Mouse (Mus musculus): ENCODE results near the gene Fkbp10. TPM values are rescaled to one million over a fixed set of nuclear protein-coding genes. Genes with fewer than 3 reads are reported as not detected.
A peak's percentile ranks its signal among the peaks of the same experiment; 100 is the strongest.

Fkbp10 gene
- polyA plus RNA-seq, 1 experiment from 2014 or later: 170 TPM

DNA sequence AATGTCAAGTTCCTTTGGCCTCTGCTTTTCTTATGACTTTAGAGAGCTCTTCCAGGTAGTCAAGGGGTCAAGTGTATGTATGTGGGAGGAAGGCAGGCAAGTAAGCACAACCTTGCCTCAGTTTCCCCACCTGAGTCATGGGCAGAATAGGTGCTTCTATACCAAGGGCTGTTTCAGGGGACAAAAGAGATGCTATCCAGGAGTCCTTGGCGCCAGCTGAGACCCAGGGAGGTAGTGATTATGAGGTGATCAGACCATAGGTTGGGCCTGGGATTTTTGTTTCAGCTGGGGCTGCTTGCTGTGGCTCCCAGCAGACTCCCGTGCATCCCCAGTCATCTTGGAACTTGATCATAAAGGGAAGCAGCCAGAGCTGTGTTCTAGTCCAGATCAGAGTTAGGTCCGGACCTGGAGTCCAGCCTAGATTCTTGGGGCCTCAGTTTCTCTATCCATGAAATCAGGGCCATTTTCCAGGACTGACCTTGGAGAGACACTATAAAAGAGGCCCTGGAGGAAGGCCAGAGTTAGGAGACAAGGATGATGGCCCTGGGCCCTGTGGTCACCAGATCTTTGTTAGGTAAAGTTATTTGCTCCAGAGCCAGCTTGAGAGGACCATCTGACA, 10.9 kb upstream of the Fkbp10 start:
- no peaks in the 10 kb centered on the region for H3K27me3 ChIP-seq
- no peak overlapping the region for H3K27ac ChIP-seq
- H3K4me3 ChIP-seq: no peak overlapping the region
- no peak for ATAC-seq (ENCODE audit: low FRiP score, low read depth)
- H3K9ac ChIP-seq: no peak overlapping the region
- peaks cover 9% of the 10 kb centered on the region; the same call in 1 of the 2 replicates for H3K4me1 ChIP-seq
- H3K36me3 ChIP-seq: peaks cover 19% of the 10 kb centered on the region
- 79% methylated on average over 3 of the region's 3 CpGs for WGBS
- H3K9me3 ChIP-seq: no peaks in the 10 kb centered on the region
- H3K4me2 ChIP-seq (replicated peaks): no peak overlapping the region

DNA sequence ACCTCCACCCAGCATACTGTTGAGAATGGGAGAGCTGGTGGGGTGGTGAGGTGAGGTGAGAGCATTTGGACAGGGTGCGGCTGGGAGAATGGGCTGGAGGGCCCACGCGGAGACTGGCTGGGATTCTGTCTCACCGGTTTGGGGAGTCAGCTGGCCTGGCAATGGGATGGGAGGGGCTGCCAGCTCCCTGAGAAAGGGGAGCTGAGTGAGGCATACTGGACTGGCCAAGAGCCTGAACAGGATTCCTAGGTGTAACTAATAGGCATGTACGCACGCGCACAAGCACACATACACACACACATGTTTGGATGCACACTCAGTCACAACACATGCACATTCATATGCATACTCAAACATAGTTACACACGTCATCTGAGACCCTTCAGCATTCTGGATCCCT, 9.2 kb upstream of the Fkbp10 start:
- no peak overlapping the region for H3K27ac ChIP-seq

DNA sequence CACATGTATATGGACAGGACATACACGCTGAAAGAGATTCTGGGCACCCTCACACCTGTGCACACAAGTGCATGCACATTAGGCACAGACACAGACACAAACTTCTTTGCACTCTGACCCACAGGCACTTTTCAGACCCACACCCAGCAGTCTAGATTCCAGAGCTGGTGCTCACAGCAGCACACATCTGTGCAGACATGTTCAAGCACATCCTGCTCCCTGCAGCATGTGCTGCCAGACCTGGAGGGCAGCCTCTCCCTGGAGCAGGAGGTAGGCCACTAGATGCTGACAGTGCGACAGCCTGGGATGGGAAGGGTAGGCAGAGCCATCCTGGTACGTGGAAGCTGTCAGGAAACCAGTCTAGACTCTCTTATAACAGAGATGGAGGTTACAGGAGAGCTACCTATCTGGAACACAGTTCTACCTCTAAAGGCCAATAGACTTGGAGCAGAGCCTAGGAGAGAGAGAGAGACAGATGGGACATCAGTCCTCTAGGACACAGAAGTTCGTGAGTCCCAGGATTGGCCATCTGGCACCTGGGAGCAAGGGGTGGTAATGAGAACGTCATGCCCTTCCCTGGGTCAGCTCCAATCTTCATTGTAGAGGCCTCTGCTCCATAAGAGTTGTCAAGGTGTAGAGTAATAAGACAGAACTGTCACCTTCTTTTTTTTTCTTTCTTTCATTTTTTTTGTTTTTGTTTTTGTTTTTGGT, 8.3 kb upstream of the Fkbp10 start:
- Histone ChIP-seq H3K36me3 (peaks cover 42% of the 10 kb centered on the region), H3K4me1 (peaks cover 16% of the 10 kb centered on the region), H3K9me3 (no peaks in the 10 kb centered on the region), H3K4me3 (no peak overlapping the region), H3K27ac (no peak overlapping the region), H3K9ac (no peak overlapping the region), H3K4me2 (replicated peaks) (no peak overlapping the region), H3K27me3 (no peaks in the 10 kb centered on the region)
- no peak for ATAC-seq (ENCODE audit: low FRiP score, low read depth)
- 85% methylated on average over 5 of the region's 5 CpGs for WGBS

More for the DNA sequence above, 9.2 kb upstream of the Fkbp10 start:
- Histone ChIP-seq H3K4me1 (peaks cover 9% of the 10 kb centered on the region; the same call in 1 of the 2 replicates), H3K4me2 (replicated peaks) (no peak overlapping the region), H3K27me3 (no peaks in the 10 kb centered on the region), H3K4me3 (no peak overlapping the region), H3K9me3 (no peaks in the 10 kb centered on the region), H3K9ac (no peak overlapping the region), H3K36me3 (peaks cover 35% of the 10 kb centered on the region)
- 78% methylated on average over 8 of the region's 8 CpGs for WGBS
- ATAC-seq (ENCODE audit: low FRiP score, low read depth): no peak

DNA sequence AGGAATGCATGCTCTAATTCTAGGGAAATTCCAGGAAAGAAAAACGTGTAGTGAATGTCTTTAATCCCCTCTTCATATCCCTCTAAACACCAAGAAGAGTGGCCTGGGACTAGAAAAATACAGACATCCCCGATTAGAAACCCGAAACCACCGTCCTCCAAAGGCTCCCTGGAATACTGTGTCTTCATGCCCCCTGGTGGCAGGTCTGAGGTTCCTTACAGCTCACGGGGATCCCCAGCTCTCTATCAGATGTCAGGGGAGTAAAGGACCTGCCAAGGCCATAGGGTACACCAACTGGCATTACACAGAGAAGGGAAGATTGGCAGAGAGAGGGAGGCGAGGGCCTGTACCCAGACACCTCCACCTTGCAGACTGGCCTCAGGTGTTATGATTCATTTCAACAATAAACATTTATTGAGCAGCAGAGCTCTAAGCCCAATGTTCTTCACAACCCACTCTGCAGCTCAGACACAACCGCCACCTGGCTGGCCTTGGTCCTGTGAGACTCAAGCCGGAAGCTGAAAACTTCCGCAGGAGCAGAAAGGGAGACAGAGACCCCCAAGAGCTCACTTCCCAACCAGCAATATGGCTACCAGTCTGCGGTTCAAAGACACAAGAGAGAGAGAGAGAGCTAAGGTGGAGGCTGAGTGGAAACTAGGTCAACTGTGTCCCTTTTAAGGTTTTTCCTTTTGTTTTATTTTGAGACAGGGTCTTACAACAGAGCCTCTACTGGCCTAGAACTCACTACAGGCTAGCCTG, 7.2 kb upstream of the Fkbp10 start:
- no peak for ATAC-seq (ENCODE audit: low FRiP score, low read depth)
- Histone ChIP-seq H3K27ac (no peak overlapping the region; the same call in 1 of the 2 replicates), H3K9me3 (no peaks in the 10 kb centered on the region), H3K9ac (no peak overlapping the region), H3K4me2 (replicated peaks) (no peak overlapping the region), H3K36me3 (peaks cover 47% of the 10 kb centered on the region), H3K4me1 (peaks cover 27% of the 10 kb centered on the region), H3K4me3 (no peak overlapping the region), H3K27me3 (no peaks in the 10 kb centered on the region)
- WGBS: 41% methylated on average over 10 of the region's 10 CpGs

DNA sequence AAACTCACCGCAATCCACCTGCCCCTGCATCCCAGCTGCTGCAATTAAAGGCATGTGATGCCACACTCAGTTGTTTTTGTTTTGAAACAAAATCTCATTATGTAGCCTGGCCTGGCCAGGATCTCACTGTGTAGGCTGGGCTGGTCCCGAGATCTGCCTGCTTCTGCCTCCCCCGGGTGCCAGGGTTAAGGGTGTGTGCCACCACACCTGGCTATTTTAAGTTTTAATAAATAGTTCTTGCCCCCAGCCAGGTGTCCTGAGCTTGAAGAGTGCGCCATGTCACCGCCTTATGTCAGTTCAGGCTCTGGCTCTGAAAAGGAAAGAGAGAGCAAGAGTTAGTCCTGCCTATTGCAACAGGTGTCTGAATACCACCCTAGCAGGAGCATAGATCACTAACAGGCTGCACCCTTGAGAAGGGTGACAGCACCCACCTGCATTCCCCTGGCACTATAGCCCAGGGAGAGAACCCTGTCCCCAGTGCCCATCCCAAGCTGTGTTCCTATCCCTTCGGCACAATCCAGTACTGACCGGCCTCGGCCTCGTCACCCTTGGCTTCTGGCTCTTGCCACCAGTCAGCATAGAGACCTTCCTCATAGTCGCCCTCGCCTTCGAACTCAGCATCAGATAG, 6.5 kb upstream of the Fkbp10 start:
- no peak overlapping the region for H3K27ac ChIP-seq
- ATAC-seq (ENCODE audit: low FRiP score, low read depth): no peak
- WGBS: 92% methylated on average over 12 of the region's 12 CpGs
- H3K4me2 ChIP-seq (replicated peaks): no peak overlapping the region
- H3K4me1 ChIP-seq: peaks cover 34% of the 10 kb centered on the region
- no peak overlapping the region for H3K9ac ChIP-seq
- no peaks in the 10 kb centered on the region for H3K9me3 ChIP-seq
- H3K36me3 ChIP-seq: peaks cover 47% of the 10 kb centered on the region
- H3K4me3 ChIP-seq: no peak overlapping the region
- H3K27me3 ChIP-seq: no peaks in the 10 kb centered on the region

GRCm38 (mm10) chr11:100409686-100410085, 5.8 kb upstream of the Fkbp10 start:
- H3K27ac ChIP-seq: no peak overlapping the region
- H3K27me3 ChIP-seq: no peaks in the 10 kb centered on the region
- H3K4me3 ChIP-seq: no peak overlapping the region
- ATAC-seq (ENCODE audit: low FRiP score, low read depth): no peak
- H3K4me1 ChIP-seq: peaks cover 34% of the 10 kb centered on the region
- peaks cover 47% of the 10 kb centered on the region for H3K36me3 ChIP-seq
- no peak overlapping the region for H3K9ac ChIP-seq
- H3K9me3 ChIP-seq: no peaks in the 10 kb centered on the region
- no peak overlapping the region for H3K4me2 ChIP-seq (replicated peaks)
- 87% methylated on average over 3 of the region's 3 CpGs for WGBS

- H3K36me3 ChIP-seq: peaks cover 47% of the 10 kb centered on the region
- no peak for ATAC-seq (ENCODE audit: low FRiP score, low read depth)
- peaks cover 42% of the 10 kb centered on the region for H3K4me1 ChIP-seq
- H3K4me2 ChIP-seq (replicated peaks): peak overlapping the region; percentile 89
- H3K9ac ChIP-seq: peak overlapping the region; percentile 85
- H3K27me3 ChIP-seq: no peaks in the 10 kb centered on the region
- WGBS: 80% methylated on average over 11 of the region's 11 CpGs
- peak overlapping the region; percentile 80 for H3K4me3 ChIP-seq
- no peak overlapping the region for H3K27ac ChIP-seq
- no peaks in the 10 kb centered on the region for H3K9me3 ChIP-seq
These were observed 3.8 kb upstream of the Fkbp10 start for GRCm38 (mm10) chr11:100411736-100412135.

DNA sequence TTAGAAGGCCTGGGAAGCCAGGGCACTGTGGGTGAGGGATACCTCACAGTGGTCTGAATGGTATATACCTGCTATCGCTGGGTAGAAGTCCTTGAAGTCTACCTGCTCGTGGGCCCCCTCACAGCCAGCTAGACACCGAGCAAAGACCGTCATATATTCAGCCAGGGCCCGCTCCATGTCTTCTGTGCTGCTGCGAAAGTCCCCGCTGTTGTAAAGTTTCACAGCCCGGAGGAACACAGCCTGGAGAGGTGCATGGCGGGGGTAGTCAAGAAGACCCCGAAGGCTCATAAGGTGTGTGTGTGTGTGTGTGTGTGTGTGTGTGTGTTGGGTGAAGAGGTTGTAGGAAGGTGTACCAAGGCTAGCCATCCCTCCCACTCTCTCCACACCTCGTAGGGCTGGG, 2.0 kb upstream of the Fkbp10 start:
- peak overlapping the region; percentile 80 for H3K4me3 ChIP-seq
- H3K27me3 ChIP-seq: no peaks in the 10 kb centered on the region
- peak overlapping the region; percentile 89 for H3K4me2 ChIP-seq (replicated peaks)
- no peaks in the 10 kb centered on the region for H3K9me3 ChIP-seq
- no peak for ATAC-seq (ENCODE audit: low FRiP score, low read depth)
- H3K4me1 ChIP-seq: peaks cover 42% of the 10 kb centered on the region
- peak overlapping the region; percentile 98; the same call in 1 of the 2 replicates for H3K27ac ChIP-seq
- WGBS: 52% methylated on average over 11 of the region's 11 CpGs
- peaks cover 38% of the 10 kb centered on the region for H3K36me3 ChIP-seq
- H3K9ac ChIP-seq: peak overlapping the region; percentile 85

DNA sequence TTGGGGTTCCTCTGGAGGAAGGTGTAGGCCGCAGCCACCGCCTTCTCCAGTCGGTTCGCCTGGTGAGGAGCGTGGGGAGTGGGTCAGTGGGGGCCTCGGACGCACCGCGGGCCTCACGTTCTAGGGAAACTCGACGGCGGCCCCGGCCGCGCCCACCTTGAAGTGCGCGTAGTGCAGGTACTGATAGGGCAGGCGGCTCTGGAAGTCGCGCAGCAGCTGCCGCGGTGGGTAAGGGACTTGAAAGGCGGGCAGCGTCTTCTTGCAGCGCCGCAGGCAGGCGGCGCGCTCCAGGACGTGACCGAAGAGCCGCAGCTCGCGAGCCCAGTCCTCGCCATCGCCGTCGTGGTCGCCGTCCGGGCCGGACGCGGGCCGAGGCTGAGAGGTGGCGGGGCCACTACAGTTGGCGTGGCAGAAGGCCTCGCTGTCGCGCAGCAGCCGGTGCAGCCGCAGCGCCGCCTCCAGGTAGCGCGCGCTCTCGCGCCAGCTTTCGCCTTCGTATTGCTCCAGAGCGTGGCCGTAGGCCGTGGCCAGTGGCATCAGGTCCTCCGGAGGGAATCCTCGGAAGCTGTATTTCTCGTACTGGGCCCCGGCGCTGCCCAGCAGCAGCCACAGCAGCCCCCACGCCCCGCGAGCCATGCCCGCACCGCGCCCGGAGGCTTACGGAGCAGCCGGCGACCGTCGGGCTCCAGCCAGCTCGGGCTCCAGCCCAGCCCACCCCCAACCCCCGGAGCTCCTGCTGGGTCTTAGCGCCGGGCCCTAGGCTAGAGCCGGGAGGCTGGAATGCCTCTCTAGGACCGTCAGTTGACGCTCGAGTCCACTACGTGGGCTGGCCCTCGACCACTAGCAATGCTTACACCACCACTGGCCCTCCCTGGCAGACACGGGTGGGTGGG, 1.2 kb upstream of the Fkbp10 start, which contains the start of gene P3h4:
Gene P3h4, minus strand, starts transcription at position 816 of the 893 bp plus-strand sequence.
- Histone ChIP-seq H3K9ac (peak within 1 kb of the TSS; percentile 85), H3K9me3 (no peaks in the 10 kb centered on the region), H3K4me3 (peak within 1 kb of the TSS; percentile 80), H3K4me1 (peaks cover 42% of the 10 kb centered on the region), H3K27ac (peak within 1 kb of the TSS; percentile 98), H3K4me2 (replicated peaks) (peak within 1 kb of the TSS; percentile 89), H3K27me3 (no peaks in the 10 kb centered on the region), H3K36me3 (peaks cover 35% of the 10 kb centered on the region)
- WGBS: under 1% methylated on average over 93 of the region's 93 CpGs
- peak; percentile 96 for ATAC-seq (ENCODE audit: low FRiP score, low read depth)

- WGBS: 86% methylated on average over 8 of the region's 8 CpGs
- H3K9ac ChIP-seq: no peak overlapping the region
These were observed 6.0 kb downstream of the Fkbp10 start for GRCm38 (mm10) chr11:100421537-100421936.

GRCm38 (mm10) chr11:100423836-100424235, 8.3 kb downstream of the Fkbp10 start:
- H3K4me3 ChIP-seq: no peak overlapping the region
- no peak for ATAC-seq (ENCODE audit: low FRiP score, low read depth)
- H3K36me3 ChIP-seq: peaks cover 87% of the 10 kb centered on the region
- no peaks in the 10 kb centered on the region for H3K27me3 ChIP-seq
- H3K9ac ChIP-seq: 0 out of 2 replicates have a peak overlapping the region, but pooled peaks have one; percentile 19
- WGBS: 92% methylated on average over 7 of the region's 7 CpGs
- no peak overlapping the region for H3K27ac ChIP-seq
- no peaks in the 10 kb centered on the region for H3K4me1 ChIP-seq
- H3K9me3 ChIP-seq: no peaks in the 10 kb centered on the region
- no peak overlapping the region for H3K4me2 ChIP-seq (replicated peaks)

More at GRCm38 (mm10) chr11:100421537-100421936, 6.0 kb downstream of the Fkbp10 start:
- Histone ChIP-seq H3K9me3 (no peaks in the 10 kb centered on the region), H3K36me3 (peaks cover 73% of the 10 kb centered on the region), H3K4me1 (peaks cover 11% of the 10 kb centered on the region), H3K27me3 (no peaks in the 10 kb centered on the region), H3K27ac (no peak overlapping the region), H3K4me2 (replicated peaks) (no peak overlapping the region), H3K4me3 (no peak overlapping the region)
- no peak for ATAC-seq (ENCODE audit: low FRiP score, low read depth)
